Comparison of ENCODE assay signal across 11 mouse cellular contexts in the genomic region with DNA sequence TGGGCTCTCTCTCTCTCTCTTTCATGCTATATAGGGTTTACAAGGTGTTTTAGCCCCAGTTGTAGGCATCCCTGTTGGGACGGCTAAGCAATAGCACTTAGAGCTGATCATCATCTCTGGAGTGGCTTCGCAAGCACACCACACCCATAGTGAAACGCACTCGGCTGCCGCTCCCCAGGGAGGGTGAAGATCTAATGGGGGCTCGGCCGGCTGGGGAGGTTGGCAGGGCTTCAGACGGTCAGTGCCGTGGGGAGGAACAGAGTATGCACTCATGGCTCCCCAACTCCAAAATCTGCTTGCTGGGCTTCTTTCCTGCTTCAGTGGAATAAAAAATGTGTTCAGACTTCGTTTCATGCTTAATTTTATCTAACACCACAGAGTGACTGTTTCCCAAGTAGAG.
DNase-seq lines count a peak whose midpoint lies in the region; ATAC-seq and TF ChIP-seq lines count a peak whose summit lies in the region.
"Had no signal": no experiment of that assay in that cellular context is flagged by ENCODE, and none has a peak within 500 bp of the region (broad histone marks: within the 10 kb centered on the region; RNA-seq: fewer than 3 reads in every experiment).

No protein-coding gene starts in this region.

- intact Hi-C loops in left cerebral cortex, adult 2 months (cut with DNase I) = no loop called here
- intact Hi-C loops in left cerebral cortex, postnatal 4 days (cut with DNase I) = no loop called here

- no peak for DNase-seq in frontal cortex, postnatal 10 days (ENCODE audit: low spot score in 2 of 2)
- no peak for DNase-seq in left cerebral cortex, adult 2 months (ENCODE audit: extremely low spot score in 1 of 2, low spot score in 2 of 2)
- no peak for DNase-seq in left cerebral cortex, postnatal 4 days
- DNase-seq in urinary bladder, postnatal 25 days (ENCODE audit: low spot score) = peak; percentile 46
- DNase-seq in urinary bladder, postnatal 10 days (ENCODE audit: low spot score) = no peak
- DNase-seq in testis, postnatal 14 days (ENCODE audit: low spot score) = peak; percentile 24
- no peak for DNase-seq in cerebellum, adult 9-11 months
- DNase-seq: kidney, adult 8-10 months had no signal

- no peak overlapping the region for H3K4me3 ChIP-seq in left cerebral cortex, adult 2 months
- H3K4me3 ChIP-seq: heart, embryonic 13.5 days had no signal

- H3K27ac ChIP-seq in left cerebral cortex, adult 2 months = peak overlapping the region; percentile 83
- H3K27ac ChIP-seq: heart, embryonic 13.5 days; macrophage had no signal

- no peak for TF ChIP-seq CTCF in left cerebral cortex, adult 2 months (IDR thresholded peaks at IDR 0.05)

- peak; percentile 32; the same call in 1 of the 2 replicates for ATAC-seq in frontal cortex, adult (ENCODE audit: low TSS enrichment)

Comparison
In these comparisons a context has a peak if more than half of its experiments do, and no peak if none do; other contexts are left out.
1. DNase-seq: peak in urinary bladder, postnatal 25 days (single experiment) and testis, postnatal 14 days (single experiment); none in frontal cortex, postnatal 10 days (0 of 2), left cerebral cortex, adult 2 months (0 of 2), left cerebral cortex, postnatal 4 days (single experiment), urinary bladder, postnatal 10 days (single experiment) and cerebellum, adult 9-11 months (single experiment).